Mouse (Mus musculus): ENCODE data around the gene Ttc30a2. TPM values are rescaled to one million over a fixed set of nuclear protein-coding genes. Genes with fewer than 3 reads are reported as not detected.
A peak's percentile ranks its signal among the peaks of the same experiment; 100 is the strongest.

Ttc30a2 gene
- polyA plus RNA-seq, 1 experiment, result 76.5 TPM

DNA sequence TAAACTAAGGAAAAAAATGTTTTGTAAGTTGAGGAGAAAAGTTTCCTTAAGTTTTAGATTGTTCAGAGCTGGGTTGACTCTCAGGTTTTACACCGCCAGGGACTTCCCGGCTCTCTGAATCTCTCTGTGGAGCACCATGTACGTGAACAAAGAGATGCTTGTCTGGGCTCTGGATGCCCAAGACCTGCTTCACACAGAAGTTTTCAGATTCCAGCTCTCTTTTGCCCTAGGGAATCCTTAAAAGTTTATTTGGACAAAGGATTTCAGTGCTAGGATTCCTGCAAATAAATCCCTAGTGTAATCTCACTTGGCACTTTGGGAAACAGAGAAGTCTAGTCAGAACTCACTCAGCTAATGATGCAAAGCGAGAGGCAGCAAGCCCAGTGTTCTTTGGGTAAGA, 11.7 kb upstream of the Ttc30a2 start:
- TF ChIP-seq CTCF (IDR thresholded peaks at IDR 0.05; ENCODE audit: control insufficient read depth, insufficient read depth, insufficient replicate concordance, low read depth, low read length) (no peak), POLR2A (IDR thresholded peaks at IDR 0.05; ENCODE audit: control insufficient read depth, low read depth, low read length) (no peak)
- no peak overlapping the region for H3K27ac ChIP-seq (ENCODE audit: control insufficient read depth, insufficient read depth, low read depth, low read length)
- no peaks in the 10 kb centered on the region for H3K36me3 ChIP-seq (ENCODE audit: control insufficient read depth, insufficient read depth, low read length)
- H3K27me3 ChIP-seq (ENCODE audit: control insufficient read depth, insufficient read depth, low read length), result no peaks in the 10 kb centered on the region
- no peak overlapping the region for H3K4me3 ChIP-seq (ENCODE audit: control insufficient read depth, low read depth, low read length)
- peaks cover 5% of the 10 kb centered on the region for H3K4me1 ChIP-seq (ENCODE audit: control insufficient read depth, insufficient read depth, low read length)

- peaks cover 5% of the 10 kb centered on the region for H3K4me1 ChIP-seq (ENCODE audit: control insufficient read depth, insufficient read depth, low read length)
- H3K27ac ChIP-seq (ENCODE audit: control insufficient read depth, insufficient read depth, low read depth, low read length), result no peak overlapping the region
- H3K36me3 ChIP-seq (ENCODE audit: control insufficient read depth, insufficient read depth, low read length), result no peaks in the 10 kb centered on the region
- H3K4me3 ChIP-seq (ENCODE audit: control insufficient read depth, low read depth, low read length), result no peak overlapping the region
- TF ChIP-seq CTCF (IDR thresholded peaks at IDR 0.05; ENCODE audit: control insufficient read depth, insufficient read depth, insufficient replicate concordance, low read depth, low read length), result no peak
- no peak for TF ChIP-seq POLR2A (IDR thresholded peaks at IDR 0.05; ENCODE audit: control insufficient read depth, low read depth, low read length)
- no peaks in the 10 kb centered on the region for H3K27me3 ChIP-seq (ENCODE audit: control insufficient read depth, insufficient read depth, low read length)
Measured at GRCm38 (mm10) chr2:75988779-75989363, 10.9 kb upstream of the Ttc30a2 start.

GRCm38 (mm10) chr2:75988378-75988777, 10.4 kb upstream of the Ttc30a2 start:
- H3K27ac ChIP-seq (ENCODE audit: control insufficient read depth, insufficient read depth, low read depth, low read length), result no peak overlapping the region
- H3K4me1 ChIP-seq (ENCODE audit: control insufficient read depth, insufficient read depth, low read length), result peaks cover 5% of the 10 kb centered on the region
- TF ChIP-seq CTCF (IDR thresholded peaks at IDR 0.05; ENCODE audit: control insufficient read depth, insufficient read depth, insufficient replicate concordance, low read depth, low read length) (no peak), POLR2A (IDR thresholded peaks at IDR 0.05; ENCODE audit: control insufficient read depth, low read depth, low read length) (no peak)
- H3K27me3 ChIP-seq (ENCODE audit: control insufficient read depth, insufficient read depth, low read length), result no peaks in the 10 kb centered on the region
- H3K4me3 ChIP-seq (ENCODE audit: control insufficient read depth, low read depth, low read length), result no peak overlapping the region
- H3K36me3 ChIP-seq (ENCODE audit: control insufficient read depth, insufficient read depth, low read length), result no peaks in the 10 kb centered on the region

DNA sequence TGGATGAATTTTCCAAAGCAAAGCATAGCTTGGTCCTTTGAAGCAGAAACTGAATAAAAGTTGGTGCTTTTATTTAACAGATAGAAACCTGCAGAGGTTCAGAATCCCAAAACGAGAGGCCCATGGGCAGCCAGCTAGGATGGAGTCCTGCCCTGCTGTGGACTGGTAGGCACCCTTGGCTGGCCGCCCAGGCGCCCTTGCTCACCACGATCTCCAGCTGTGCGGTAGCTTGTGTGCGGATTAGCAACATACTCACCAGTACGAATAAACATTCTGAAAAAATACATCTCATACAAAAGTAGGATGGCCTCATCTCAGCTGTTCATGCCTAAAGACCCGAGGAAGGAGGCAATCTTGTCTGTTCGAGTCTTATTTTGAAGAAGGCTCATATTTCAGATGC, 9.8 kb upstream of the Ttc30a2 start:
- no peak overlapping the region for H3K27ac ChIP-seq (ENCODE audit: control insufficient read depth, insufficient read depth, low read depth, low read length)
- H3K27me3 ChIP-seq (ENCODE audit: control insufficient read depth, insufficient read depth, low read length), result no peaks in the 10 kb centered on the region

DNA sequence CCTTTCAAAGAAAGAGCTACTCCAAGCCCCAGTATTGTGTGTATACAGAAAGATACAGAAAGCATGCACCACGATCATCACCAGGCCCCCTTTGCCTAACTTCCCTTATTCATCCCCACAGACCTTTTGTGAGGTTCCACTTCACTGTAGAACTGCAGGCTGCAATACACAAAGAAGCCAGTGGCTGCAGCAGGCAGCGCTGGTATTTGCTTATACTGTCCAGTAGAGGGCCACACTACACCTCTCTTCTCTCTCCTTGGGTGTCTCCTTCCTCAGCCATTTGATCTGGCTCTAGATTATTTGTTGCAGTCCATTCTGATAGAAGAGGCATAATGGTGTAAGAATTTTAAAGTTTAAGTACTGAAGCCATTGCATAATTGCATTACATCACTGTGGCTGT, 7.2 kb upstream of the Ttc30a2 start:
- H3K4me1 ChIP-seq (ENCODE audit: control insufficient read depth, insufficient read depth, low read length), result no peaks in the 10 kb centered on the region; the same call in 1 of the 2 replicates
- H3K36me3 ChIP-seq (ENCODE audit: control insufficient read depth, insufficient read depth, low read length), result no peaks in the 10 kb centered on the region
- no peak for TF ChIP-seq POLR2A (IDR thresholded peaks at IDR 0.05; ENCODE audit: control insufficient read depth, low read depth, low read length)
- TF ChIP-seq CTCF (IDR thresholded peaks at IDR 0.05; ENCODE audit: control insufficient read depth, insufficient read depth, insufficient replicate concordance, low read depth, low read length), result peak; percentile 67; the same call in 1 of the 2 replicates
- no peaks in the 10 kb centered on the region for H3K27me3 ChIP-seq (ENCODE audit: control insufficient read depth, insufficient read depth, low read length)
- H3K27ac ChIP-seq (ENCODE audit: control insufficient read depth, insufficient read depth, low read depth, low read length), result no peak overlapping the region
- no peak overlapping the region for H3K4me3 ChIP-seq (ENCODE audit: control insufficient read depth, low read depth, low read length)

More for the DNA sequence above, 9.8 kb upstream of the Ttc30a2 start:
- peaks cover 5% of the 10 kb centered on the region for H3K4me1 ChIP-seq (ENCODE audit: control insufficient read depth, insufficient read depth, low read length)
- no peaks in the 10 kb centered on the region for H3K36me3 ChIP-seq (ENCODE audit: control insufficient read depth, insufficient read depth, low read length)
- TF ChIP-seq CTCF (IDR thresholded peaks at IDR 0.05; ENCODE audit: control insufficient read depth, insufficient read depth, insufficient replicate concordance, low read depth, low read length) (no peak), POLR2A (IDR thresholded peaks at IDR 0.05; ENCODE audit: control insufficient read depth, low read depth, low read length) (no peak)
- H3K4me3 ChIP-seq (ENCODE audit: control insufficient read depth, low read depth, low read length), result no peak overlapping the region

DNA sequence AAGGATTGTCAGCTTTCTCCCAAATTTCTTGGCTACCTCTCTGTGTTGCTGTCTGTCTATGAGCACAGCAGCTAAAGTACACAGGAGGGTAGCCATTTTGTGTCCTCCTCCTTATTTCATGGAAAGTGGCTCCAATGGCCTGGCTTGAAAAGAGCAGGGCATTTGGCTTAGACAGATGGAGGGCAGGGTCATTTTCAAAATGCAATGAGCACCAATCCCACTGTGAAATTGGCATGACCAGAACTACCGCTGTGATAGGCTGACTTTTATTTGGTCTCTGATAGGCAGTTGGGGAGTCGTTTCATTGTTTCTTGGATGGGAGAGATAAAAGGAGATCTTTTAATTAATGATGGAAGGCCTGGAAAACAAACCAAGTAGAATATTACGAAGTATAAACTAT, 5.9 kb upstream of the Ttc30a2 start:
- Histone ChIP-seq H3K4me3 (ENCODE audit: control insufficient read depth, low read depth, low read length) (no peak overlapping the region), H3K36me3 (ENCODE audit: control insufficient read depth, insufficient read depth, low read length) (no peaks in the 10 kb centered on the region), H3K27ac (ENCODE audit: control insufficient read depth, insufficient read depth, low read depth, low read length) (no peak overlapping the region), H3K27me3 (ENCODE audit: control insufficient read depth, insufficient read depth, low read length) (no peaks in the 10 kb centered on the region), H3K4me1 (ENCODE audit: control insufficient read depth, insufficient read depth, low read length) (no peaks in the 10 kb centered on the region; the same call in 1 of the 2 replicates)
- TF ChIP-seq POLR2A (IDR thresholded peaks at IDR 0.05; ENCODE audit: control insufficient read depth, low read depth, low read length) (no peak), CTCF (IDR thresholded peaks at IDR 0.05; ENCODE audit: control insufficient read depth, insufficient read depth, insufficient replicate concordance, low read depth, low read length) (no peak)

DNA sequence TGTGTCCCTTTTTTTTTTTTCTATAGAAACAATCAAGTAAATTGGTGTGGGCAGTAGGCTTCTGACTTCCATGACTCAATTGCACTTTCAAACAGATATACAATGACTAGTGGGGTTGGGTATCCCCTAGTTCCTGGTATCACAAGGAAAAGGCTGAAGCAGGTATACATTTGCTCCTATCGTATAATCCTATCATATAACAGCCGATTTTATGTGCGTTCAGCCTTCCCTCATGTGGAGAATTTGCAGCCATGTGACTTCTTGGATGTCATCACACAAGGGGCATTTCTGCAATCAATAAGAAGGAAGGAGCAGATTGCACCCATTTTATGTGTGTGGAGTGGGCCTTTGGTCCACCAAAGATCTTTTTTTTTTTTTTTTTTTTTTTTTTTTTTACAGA, 5.1 kb upstream of the Ttc30a2 start:
- no peaks in the 10 kb centered on the region for H3K27me3 ChIP-seq (ENCODE audit: control insufficient read depth, insufficient read depth, low read length)
- no peaks in the 10 kb centered on the region for H3K36me3 ChIP-seq (ENCODE audit: control insufficient read depth, insufficient read depth, low read length)
- no peak overlapping the region for H3K27ac ChIP-seq (ENCODE audit: control insufficient read depth, insufficient read depth, low read depth, low read length)
- TF ChIP-seq POLR2A (IDR thresholded peaks at IDR 0.05; ENCODE audit: control insufficient read depth, low read depth, low read length) (no peak), CTCF (IDR thresholded peaks at IDR 0.05; ENCODE audit: control insufficient read depth, insufficient read depth, insufficient replicate concordance, low read depth, low read length) (no peak)
- H3K4me3 ChIP-seq (ENCODE audit: control insufficient read depth, low read depth, low read length), result no peak overlapping the region
- H3K4me1 ChIP-seq (ENCODE audit: control insufficient read depth, insufficient read depth, low read length), result no peaks in the 10 kb centered on the region; the same call in 1 of the 2 replicates
